Mouse (Mus musculus) erythroid progenitor cell, adult 5-6 weeks (primary cell): ENCODE results near the gene Camk2n1. TPM values are rescaled to one million over a fixed set of nuclear protein-coding genes. Genes with fewer than 3 reads are reported as not detected.

Source experiments
- ATAC-seq: replicated peaks from 2 replicates; pipeline ENCODE4 v1.8.0; 2016; ENCODE audit warnings: moderate number of reproducible peaks, mild to moderate bottlenecking, moderate TSS enrichment, inconsistent platforms; ENCODE audit not compliant: poor library complexity, low FRiP score, severe bottlenecking
- total RNA-seq, 2 experiments: library from RNA; stranded (forward) in 1 of 2; stranded (reverse) in 1 of 2; fragments of 150-400 nt in 1 of 2; fragments of 186-747, 209-891 nt in 1 of 2; gene quantifications; 2 replicates each; pipeline versions ENCODE4 v1.2.3 to v1.2.4; 2015 to 2017; ENCODE audit warnings: low replicate concordance in 2 of 2

The Camk2n1 gene
- total RNA-seq, 2 experiments from 2014 or later: 0.30 to 0.42 TPM

DNA sequence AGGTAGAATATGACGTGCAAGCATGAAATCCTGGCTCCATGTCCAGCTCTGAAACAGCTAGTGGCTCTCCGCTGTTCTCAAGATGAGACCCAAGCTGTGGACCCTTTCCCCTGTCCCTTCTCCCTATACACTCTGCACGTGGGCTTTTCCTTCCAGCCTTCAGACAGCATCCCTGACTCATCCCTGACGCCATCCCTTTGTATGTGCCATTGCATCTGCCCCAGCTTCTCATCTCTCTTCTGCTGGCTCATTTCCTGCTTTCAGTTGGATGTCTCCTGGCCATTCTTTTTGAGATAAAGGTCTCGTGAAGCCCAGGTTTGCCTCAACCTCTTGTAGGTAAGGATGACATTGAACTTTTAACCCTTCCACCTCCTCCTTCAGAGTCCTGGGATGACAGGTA, 46.9 kb downstream of the Camk2n1 start:
- ATAC-seq: no peak

DNA sequence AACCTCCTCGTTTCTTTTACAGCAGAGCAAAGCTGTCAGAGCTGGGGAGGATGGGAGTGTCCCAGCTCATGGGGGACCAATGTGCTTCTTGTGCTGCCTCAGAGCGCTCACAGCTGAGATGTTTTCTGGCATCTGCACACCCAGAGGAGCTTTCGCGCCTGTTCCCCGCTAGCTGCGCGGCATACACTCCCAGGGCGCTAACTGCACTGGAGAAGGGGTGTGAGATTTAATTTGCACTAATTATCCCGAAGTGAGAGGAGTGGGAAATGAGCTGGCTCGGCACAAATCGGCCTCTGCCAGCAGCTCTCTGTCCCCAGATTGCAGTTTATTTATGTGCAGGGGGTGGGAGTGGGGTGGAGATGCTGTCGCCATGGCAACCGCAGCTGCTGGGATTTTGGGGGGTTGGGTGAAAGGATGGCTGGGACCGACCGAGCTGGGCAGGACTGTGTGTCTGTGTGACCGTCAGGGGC, 50.6 kb downstream of the Camk2n1 start:
- ATAC-seq: no peak

GRCm38 (mm10) chr4:138505171-138505870, 51.2 kb downstream of the Camk2n1 start:
- ATAC-seq: no peak; the same call in 1 of the 2 replicates

GRCm38 (mm10) chr4:138507903-138508302, 53.8 kb downstream of the Camk2n1 start:
- no peak for ATAC-seq

Other genes with a start within 250 kb of the Camk2n1 start
- 196 and 200 TPM in 2 replicates for gene Hp1bp3, start 238.0 kb upstream of the Camk2n1 start, total RNA-seq (2015; ENCODE audit: low replicate concordance)
- gene Hp1bp3, start 238.0 kb upstream of the Camk2n1 start, total RNA-seq (2017; ENCODE audit: low replicate concordance): 276 and 356 TPM in 2 replicates
- gene Sh2d5, start 203.9 kb upstream of the Camk2n1 start, total RNA-seq (2015; ENCODE audit: low replicate concordance): 1.8 and 3.8 TPM in 2 replicates
- gene Sh2d5, start 203.9 kb upstream of the Camk2n1 start, total RNA-seq (2017; ENCODE audit: low replicate concordance): 3.5 and 3.8 TPM in 2 replicates
- 0.72 and 2.5 TPM in 2 replicates for gene Kif17, start 203.9 kb upstream of the Camk2n1 start, total RNA-seq (2015; ENCODE audit: low replicate concordance)
- 1.3 TPM in 1 of 2 replicates, not detected in the other for gene Kif17, start 203.9 kb upstream of the Camk2n1 start, total RNA-seq (2017; ENCODE audit: low replicate concordance)
- gene Ddost, start 149.6 kb upstream of the Camk2n1 start, total RNA-seq (2015; ENCODE audit: low replicate concordance): 65.6 and 81.3 TPM in 2 replicates
- gene Ddost, start 149.6 kb upstream of the Camk2n1 start, total RNA-seq (2017; ENCODE audit: low replicate concordance): 34.7 and 39.8 TPM in 2 replicates
- 20.2 and 26.8 TPM in 2 replicates for gene Pink1, start 128.0 kb upstream of the Camk2n1 start, total RNA-seq (2015; ENCODE audit: low replicate concordance)
- gene Pink1, start 128.0 kb upstream of the Camk2n1 start, total RNA-seq (2017; ENCODE audit: low replicate concordance): 20.8 and 36.6 TPM in 2 replicates
- not detected in 2 replicates for gene Cda, start 86.3 kb upstream of the Camk2n1 start, total RNA-seq (2015; ENCODE audit: low replicate concordance)
- not detected in 2 replicates for gene Cda, start 86.3 kb upstream of the Camk2n1 start, total RNA-seq (2017; ENCODE audit: low replicate concordance)
- gene Fam43b, start 57.8 kb upstream of the Camk2n1 start, total RNA-seq (2015; ENCODE audit: low replicate concordance): not detected in 2 replicates
- not detected in 2 replicates for gene Fam43b, start 57.8 kb upstream of the Camk2n1 start, total RNA-seq (2017; ENCODE audit: low replicate concordance)
- gene Mul1, start 19.6 kb upstream of the Camk2n1 start, total RNA-seq (2015; ENCODE audit: low replicate concordance): 2.9 and 3.2 TPM in 2 replicates
- 3.7 and 5.0 TPM in 2 replicates for gene Mul1, start 19.6 kb upstream of the Camk2n1 start, total RNA-seq (2017; ENCODE audit: low replicate concordance)
- gene Vwa5b1, start 181.6 kb downstream of the Camk2n1 start, total RNA-seq (2015; ENCODE audit: low replicate concordance): not detected in 2 replicates
- gene Vwa5b1, start 181.6 kb downstream of the Camk2n1 start, total RNA-seq (2017; ENCODE audit: low replicate concordance): not detected in 2 replicates